Mouse (Mus musculus) intestine, embryonic 14.5 days (tissue): ENCODE measurements at regions not wholly inside any gene's neighbourhood (a gene's known extent, or its start where the extent isn't known, plus 50 kb on each side); places are given as distances from the start of the nearest gene placed in this dataset.

ENCODE experiments used
- ATAC-seq: fragments of 200-750 bp; cut with Nextera tagmentation; replicated peaks from 2 replicates; pipeline ENCODE4 v1.8.0; 2017; ENCODE audit warnings: low read depth, moderate number of reproducible peaks, moderate TSS enrichment, moderate library complexity; ENCODE audit not compliant: low FRiP score, low TSS enrichment
- DNase-seq: peaks from one replicate; pipeline ENCODE4 v3.0.0-alpha.2; 2018; ENCODE audit warnings: low spot score
- H3K27ac ChIP-seq: fragments of 300-500 bp; sonication (generic); 2 replicates; pipeline ENCODE4 v1.5.1; 2014; ENCODE audit warnings: low read depth, mild to moderate bottlenecking, control low read depth
- H3K27me3 ChIP-seq: fragments of 300-500 bp; sonication (generic); replicated peaks from 2 replicates; pipeline ENCODE4 v1.6.1; 2014; ENCODE audit warnings: low read length, control low read depth; ENCODE audit not compliant: control insufficient read depth, insufficient read depth
- H3K36me3 ChIP-seq: fragments of 300-500 bp; sonication (generic); 2 replicates; pipeline ENCODE4 v1.6.1; 2014; ENCODE audit warnings: low read length, control low read depth; ENCODE audit not compliant: control insufficient read depth, insufficient read depth
- H3K4me1 ChIP-seq: fragments of 300-500 bp; sonication (generic); replicated peaks from 2 replicates; pipeline ENCODE4 v1.6.1; 2014; ENCODE audit warnings: low read length, control low read depth, mixed read lengths; ENCODE audit not compliant: control insufficient read depth, insufficient read depth
- H3K4me2 ChIP-seq: fragments of 300-500 bp; sonication (generic); 2 replicates; pipeline ENCODE4 v1.6.1; 2014; ENCODE audit warnings: low read length
- H3K4me3 ChIP-seq: fragments of 300-500 bp; sonication (generic); 2 replicates; pipeline ENCODE4 v1.5.1; 2014; ENCODE audit warnings: low read depth, low read length, control low read depth, mixed read lengths
- H3K9ac ChIP-seq: fragments of 300-500 bp; sonication (generic); 2 replicates; pipeline ENCODE4 v1.6.1; 2014; ENCODE audit warnings: mild to moderate bottlenecking, low read length
- H3K9me3 ChIP-seq: fragments of 300-500 bp; sonication (generic); 2 replicates; pipeline ENCODE4 v1.6.1; 2016; ENCODE audit warnings: low read length, control low read depth; ENCODE audit not compliant: control insufficient read depth
- WGBS: fragments of 180-500 bp; shearing (Covaris S2); extraction: QIAGEN DNeasy Blood & Tissue Kit; methylation state at CpG from one replicate; pipeline ENCODE4 v1.1.7; 2014; 5-methylcytosine and 5-hydroxymethylcytosine counted together

DNA sequence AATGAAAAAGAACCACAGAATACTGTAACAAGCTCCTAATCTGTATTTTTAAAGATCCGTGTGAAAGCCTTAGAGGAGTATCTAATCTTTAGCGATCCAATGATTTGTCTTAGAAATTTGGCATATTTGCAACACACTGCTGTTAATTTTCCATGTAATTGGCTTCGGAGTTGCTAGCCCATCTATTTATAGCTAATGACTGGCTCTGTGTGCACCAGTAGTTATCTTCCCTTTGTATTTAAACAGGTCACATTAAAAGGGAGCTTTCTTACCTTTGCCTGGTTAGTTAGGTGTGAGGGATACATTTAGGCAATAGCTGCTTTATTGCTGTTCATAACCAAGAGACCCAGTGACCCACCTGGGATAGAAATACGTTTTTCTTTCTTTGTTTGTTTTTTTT is 256.3 kb upstream of the Mme start:
- Histone ChIP-seq H3K4me3 (no peak overlapping the region), H3K9me3 (no peaks in the 10 kb centered on the region), H3K36me3 (no peaks in the 10 kb centered on the region), H3K27me3 (no peaks in the 10 kb centered on the region), H3K4me1 (peaks cover 2% of the 10 kb centered on the region), H3K4me2 (no peak overlapping the region), H3K9ac (no peak overlapping the region), H3K27ac (no peak overlapping the region)
- WGBS: 58% methylated on average over 4 of the region's 4 CpGs
- DNase-seq (no peak), ATAC-seq (no peak)

GRCm38 (mm10) chr3:62976906-62977305 is 264.4 kb upstream of the Mme start:
- Histone ChIP-seq H3K4me2 (no peak overlapping the region), H3K27me3 (no peaks in the 10 kb centered on the region), H3K36me3 (no peaks in the 10 kb centered on the region), H3K4me1 (no peaks in the 10 kb centered on the region), H3K4me3 (no peak overlapping the region), H3K9ac (no peak overlapping the region), H3K9me3 (no peaks in the 10 kb centered on the region), H3K27ac (no peak overlapping the region)
- no peak for DNase-seq
- no peak for ATAC-seq
- WGBS: 77% methylated on average over 1 of the region's 1 CpGs

DNA sequence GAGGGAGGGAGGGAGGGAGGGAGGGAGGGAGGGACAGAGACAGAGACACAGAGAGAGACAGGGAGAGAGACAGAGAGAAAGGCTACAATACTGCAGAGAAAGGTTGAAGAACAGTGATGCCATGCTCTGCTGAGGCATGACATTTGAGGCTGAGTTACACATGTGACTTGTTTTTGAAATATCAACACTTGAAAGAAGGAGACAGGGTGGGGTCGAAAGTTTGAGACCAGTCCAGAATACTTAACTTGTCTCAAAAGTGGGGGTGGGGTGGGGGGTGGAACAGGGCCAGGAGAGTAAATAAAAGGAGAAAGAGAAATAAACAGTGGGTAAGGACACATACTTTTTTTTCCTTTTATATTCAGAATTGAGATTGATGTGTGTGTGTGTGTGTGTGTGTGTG is 278.1 kb upstream of the Mme start:
- H3K9me3 ChIP-seq: no peaks in the 10 kb centered on the region
- H3K4me3 ChIP-seq: no peak overlapping the region
- H3K4me1 ChIP-seq: no peaks in the 10 kb centered on the region
- no peak overlapping the region for H3K4me2 ChIP-seq
- no peak for DNase-seq
- 48% methylated on average over 1 of the region's 1 CpGs for WGBS
- no peaks in the 10 kb centered on the region for H3K36me3 ChIP-seq
- no peak overlapping the region for H3K9ac ChIP-seq
- ATAC-seq: no peak
- no peak overlapping the region for H3K27ac ChIP-seq
- no peaks in the 10 kb centered on the region for H3K27me3 ChIP-seq

- DNase-seq (no peak), ATAC-seq (no peak)
- Histone ChIP-seq H3K4me1 (no peaks in the 10 kb centered on the region), H3K27ac (no peak overlapping the region), H3K4me3 (no peak overlapping the region), H3K9me3 (no peaks in the 10 kb centered on the region), H3K9ac (no peak overlapping the region), H3K36me3 (no peaks in the 10 kb centered on the region), H3K27me3 (no peaks in the 10 kb centered on the region), H3K4me2 (no peak overlapping the region)
- WGBS: 34% methylated on average over 4 of the region's 4 CpGs
Observed at GRCm38 (mm10) chr3:62962608-62963007, 278.7 kb upstream of the Mme start.

DNA sequence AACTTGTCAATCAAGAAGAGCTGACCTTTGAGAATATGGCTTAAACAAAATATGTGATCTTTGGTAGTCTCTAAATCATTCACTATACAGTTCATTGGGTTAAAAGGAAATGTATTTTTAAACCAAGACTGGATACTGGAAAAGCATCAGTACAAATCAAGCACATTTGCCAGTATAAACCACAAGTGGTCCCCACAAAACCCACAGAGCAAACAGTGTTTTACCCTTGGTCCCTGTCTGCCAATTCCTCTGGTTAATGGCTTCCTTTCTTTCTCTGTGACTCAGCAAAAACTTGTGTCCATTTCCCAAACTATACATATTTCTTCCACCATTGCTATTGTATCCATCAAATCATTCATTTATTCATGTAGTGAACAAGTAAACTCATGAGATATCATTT is 296.0 kb upstream of the Mme start:
- no peak overlapping the region for H3K9ac ChIP-seq
- no peaks in the 10 kb centered on the region for H3K9me3 ChIP-seq
- H3K27ac ChIP-seq: no peak overlapping the region
- no peak overlapping the region for H3K4me2 ChIP-seq
- H3K36me3 ChIP-seq: no peaks in the 10 kb centered on the region
- no peak for DNase-seq
- H3K27me3 ChIP-seq: no peaks in the 10 kb centered on the region
- no peak for ATAC-seq
- no peaks in the 10 kb centered on the region for H3K4me1 ChIP-seq
- H3K4me3 ChIP-seq: no peak overlapping the region

DNA sequence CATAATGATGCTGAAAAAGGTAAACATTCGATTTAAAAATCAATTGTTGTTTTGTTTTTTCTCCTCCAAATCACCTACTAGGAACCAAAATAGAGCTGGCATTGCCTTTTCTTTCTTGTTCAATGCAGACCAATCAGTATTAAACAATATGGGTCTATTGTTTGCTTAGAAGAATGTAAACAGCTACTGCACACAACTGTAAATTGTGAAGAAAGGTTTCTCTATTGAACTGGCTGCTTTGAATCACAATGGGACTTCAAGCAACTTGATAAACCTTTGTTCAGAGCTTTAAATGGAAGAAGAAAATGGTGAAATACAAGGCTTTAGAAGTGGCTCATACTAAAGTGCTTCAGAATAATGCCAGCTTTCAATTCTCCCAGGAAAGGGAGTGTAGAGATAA is 302.7 kb upstream of the Mme start:
- WGBS: 85% methylated on average over 1 of the region's 1 CpGs
- Histone ChIP-seq H3K4me3 (no peak overlapping the region), H3K4me2 (no peak overlapping the region), H3K36me3 (no peaks in the 10 kb centered on the region), H3K27ac (no peak overlapping the region), H3K9me3 (no peaks in the 10 kb centered on the region), H3K4me1 (no peaks in the 10 kb centered on the region), H3K27me3 (no peaks in the 10 kb centered on the region), H3K9ac (no peak overlapping the region)
- no peak for DNase-seq
- ATAC-seq: no peak

DNA sequence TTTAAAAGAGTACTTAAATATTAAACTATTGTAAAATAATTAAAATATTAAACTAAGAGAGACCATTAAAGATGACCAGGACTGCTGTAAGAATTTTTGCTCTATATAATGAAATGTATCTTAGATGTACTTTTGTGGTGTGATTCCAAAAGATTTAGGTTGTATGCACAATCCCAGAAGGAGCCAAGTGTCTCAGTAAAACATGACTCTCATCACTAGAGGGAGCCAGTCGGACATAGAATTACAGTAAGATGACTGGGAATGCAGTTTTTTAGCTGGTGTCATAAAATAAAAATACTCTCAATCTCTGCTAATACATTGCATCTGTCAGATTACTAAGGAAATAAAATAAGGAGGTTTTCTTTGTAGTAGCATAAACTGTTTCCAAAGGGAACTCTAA is 316.9 kb upstream of the Mme start:
- DNase-seq (no peak), ATAC-seq (no peak)
- Histone ChIP-seq H3K4me1 (no peaks in the 10 kb centered on the region), H3K9ac (no peak overlapping the region), H3K36me3 (no peaks in the 10 kb centered on the region), H3K4me3 (no peak overlapping the region), H3K27ac (no peak overlapping the region), H3K27me3 (no peaks in the 10 kb centered on the region), H3K4me2 (no peak overlapping the region), H3K9me3 (no peaks in the 10 kb centered on the region)
- 0% methylated on average over 1 of the region's 1 CpGs for WGBS

GRCm38 (mm10) chr3:62916899-62917298 is 312.0 kb upstream of the Gpr149 start:
- DNase-seq (no peak), ATAC-seq (no peak)
- Histone ChIP-seq H3K4me3 (no peak overlapping the region), H3K36me3 (no peaks in the 10 kb centered on the region), H3K4me2 (no peak overlapping the region), H3K9ac (no peak overlapping the region), H3K27me3 (no peaks in the 10 kb centered on the region), H3K27ac (no peak overlapping the region), H3K4me1 (no peaks in the 10 kb centered on the region), H3K9me3 (no peaks in the 10 kb centered on the region)
- 27% methylated on average over 1 of the region's 1 CpGs for WGBS

- ATAC-seq (peak; percentile 71; the same call in 1 of the 2 replicates), DNase-seq (no peak)
- Histone ChIP-seq H3K4me2 (no peak overlapping the region), H3K4me3 (no peak overlapping the region), H3K27ac (no peak overlapping the region), H3K27me3 (no peaks in the 10 kb centered on the region), H3K4me1 (no peaks in the 10 kb centered on the region), H3K9ac (no peak overlapping the region), H3K9me3 (no peaks in the 10 kb centered on the region), H3K36me3 (no peaks in the 10 kb centered on the region)
Observed at GRCm38 (mm10) chr3:62885104-62885503, 280.2 kb upstream of the Gpr149 start.
